Mouse (Mus musculus) hindbrain, postnatal 0 days (tissue): Measurements from ENCODE around the gene Hirip3. TPM values are rescaled to one million over a fixed set of nuclear protein-coding genes. Genes with fewer than 3 reads are reported as not detected.

Source experiments
- ATAC-seq: fragments of 200-750 bp; cut with Nextera tagmentation; 2 replicates; pipeline ENCODE4 v1.8.0; 2017; ENCODE audit warnings: mild to moderate bottlenecking, moderate TSS enrichment, moderate library complexity
- DNase-seq: peaks from one replicate; pipeline ENCODE4 v3.0.0-alpha.2; 2015; ENCODE audit warnings: low spot score
- H3K27ac ChIP-seq: fragments of 300-500 bp; sonication (generic); 2 replicates; pipeline ENCODE4 v1.5.1; 2014; ENCODE audit warnings: mild to moderate bottlenecking
- H3K27me3 ChIP-seq: fragments of 300-500 bp; sonication (generic); 2 replicates; pipeline ENCODE4 v1.6.1; 2014; ENCODE audit warnings: low read length, mixed read lengths; ENCODE audit not compliant: insufficient read depth
- H3K36me3 ChIP-seq: fragments of 300-500 bp; sonication (generic); 2 replicates; pipeline ENCODE4 v1.6.1; 2014; ENCODE audit warnings: low read length, mixed read lengths; ENCODE audit not compliant: insufficient read depth
- H3K4me1 ChIP-seq: fragments of 300-500 bp; sonication (generic); 2 replicates; pipeline ENCODE4 v1.6.1; 2014; ENCODE audit warnings: antibody characterized with exemption, low read length, mixed read lengths; ENCODE audit not compliant: insufficient read depth
- H3K4me2 ChIP-seq: fragments of 300-500 bp; sonication (generic); 2 replicates; pipeline ENCODE4 v1.6.1; 2014; ENCODE audit warnings: low read depth, mild to moderate bottlenecking, low read length, moderate library complexity, mixed read lengths
- H3K4me3 ChIP-seq: fragments of 300-500 bp; sonication (generic); 2 replicates; pipeline ENCODE4 v1.5.1; 2014; ENCODE audit warnings: low read length
- H3K9ac ChIP-seq: fragments of 300-500 bp; sonication (generic); replicated peaks from 2 replicates; pipeline ENCODE4 v1.6.1; 2014; ENCODE audit warnings: mild to moderate bottlenecking, low read length, moderate library complexity, mixed read lengths
- H3K9me3 ChIP-seq: fragments of 300-500 bp; sonication (generic); 2 replicates; pipeline ENCODE4 v1.6.1; 2016; ENCODE audit warnings: low read length, mixed read lengths
- CTCF ChIP-seq: IDR thresholded peaks from 2 replicates; pipeline ENCODE4 v1.5.1; 2016; ENCODE audit warnings: antibody characterized with exemption, control low read depth, low read depth
- WGBS: fragments of 180-500 bp; shearing (Covaris S2); extraction: QIAGEN DNeasy Blood & Tissue Kit; methylation state at CpG from one replicate; pipeline ENCODE4 v1.1.7; 2014; 5-methylcytosine and 5-hydroxymethylcytosine counted together
- polyA plus RNA-seq: library from polyadenylated mRNA; unstranded; fragments of >200 nt; fragmentation: Nextera tagmentation; extraction: Ambion mirVana; gene quantifications from 2 replicates; pipeline ENCODE4 v1.2.1, GENCODE M21; 2015
- total RNA-seq: library from RNA; depleted of rRNA; stranded (reverse); fragments of >200 nt; gene quantifications from 2 replicates; pipeline ENCODE4 v1.2.3, GENCODE M21; 2014

Gene Hirip3
- total and polyA plus RNA-seq, 2 experiments from 2014 or later = 9.4 to 20.6 TPM

- no peak for DNase-seq
- Histone ChIP-seq H3K36me3 (peaks cover 5% of the 10 kb centered on the region; the same call in 1 of the 2 replicates), H3K4me3 (peak overlapping the region; percentile 57), H3K9ac (peak overlapping the region; percentile 77), H3K9me3 (no peaks in the 10 kb centered on the region), H3K4me1 (peaks cover 23% of the 10 kb centered on the region), H3K27ac (peak overlapping the region; percentile 86), H3K27me3 (no peaks in the 10 kb centered on the region), H3K4me2 (peak overlapping the region; percentile 55)
- no peak for TF ChIP-seq CTCF
- peak; percentile 22 for ATAC-seq
- 13% methylated on average over 9 of the region's 9 CpGs for WGBS
Observed at GRCm38 (mm10) chr7:126822741-126823140, 39.0 kb upstream of the Hirip3 start.

DNA sequence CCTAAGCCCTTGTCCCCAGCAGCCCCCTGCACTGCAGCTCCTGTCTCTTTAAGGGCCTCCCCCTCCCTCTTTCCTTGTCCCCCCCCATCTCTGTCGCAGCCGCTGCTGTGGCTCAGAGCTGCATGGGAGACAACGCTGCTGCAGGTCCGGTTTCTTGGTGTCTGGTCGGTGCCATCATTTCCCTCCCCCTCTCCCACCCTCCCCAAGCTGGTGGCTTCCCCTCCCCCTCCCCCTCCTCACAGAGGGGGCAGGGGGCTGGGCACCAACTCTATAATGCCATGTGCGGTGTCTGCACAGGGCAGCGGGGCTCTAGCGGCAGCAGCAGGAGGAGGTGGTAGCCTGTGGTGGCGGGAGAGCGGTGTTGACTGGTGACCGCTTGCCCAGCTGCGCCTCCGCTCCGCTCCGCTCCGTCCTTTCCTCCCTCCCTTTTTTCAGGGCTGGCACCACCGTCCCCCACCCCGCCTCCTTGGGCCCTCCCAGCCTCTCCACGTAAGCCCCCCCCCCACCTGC is 38.5 kb upstream of the Hirip3 start:
- H3K4me2 ChIP-seq = peak overlapping the region; percentile 55
- H3K4me3 ChIP-seq = peak overlapping the region; percentile 57
- 1% methylated on average over 15 of the region's 19 CpGs for WGBS
- ATAC-seq = peak; percentile 84
- H3K4me1 ChIP-seq = peaks cover 23% of the 10 kb centered on the region
- H3K9me3 ChIP-seq = no peaks in the 10 kb centered on the region
- TF ChIP-seq CTCF = no peak
- peak; percentile 74 for DNase-seq
- H3K36me3 ChIP-seq = peaks cover 5% of the 10 kb centered on the region; the same call in 1 of the 2 replicates
- no peaks in the 10 kb centered on the region for H3K27me3 ChIP-seq
- H3K27ac ChIP-seq = peak overlapping the region; percentile 86
- H3K9ac ChIP-seq = peak overlapping the region; percentile 77

DNA sequence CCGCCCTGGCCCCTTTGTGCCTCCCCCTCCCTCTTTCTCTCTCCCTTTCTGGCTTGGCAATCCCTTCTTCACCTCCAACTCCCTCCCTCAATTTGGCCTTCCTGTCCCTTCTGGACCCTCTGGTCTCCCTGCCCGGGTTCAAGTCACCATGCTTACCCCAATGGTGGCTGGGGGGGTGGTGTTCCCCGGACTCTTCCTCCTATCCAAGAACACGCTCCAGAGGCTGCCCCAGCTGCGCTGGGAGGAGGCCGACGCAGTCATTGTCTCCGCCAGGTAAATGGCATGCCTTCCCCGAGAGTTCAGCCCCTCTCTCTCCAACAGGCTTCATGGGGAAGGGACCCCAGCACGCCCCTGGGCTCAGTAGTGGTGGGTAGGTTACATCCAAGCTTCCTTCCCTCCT is 37.8 kb upstream of the Hirip3 start:
- Histone ChIP-seq H3K36me3 (peaks cover 5% of the 10 kb centered on the region; the same call in 1 of the 2 replicates), H3K27ac (peak overlapping the region; percentile 86), H3K9me3 (no peaks in the 10 kb centered on the region), H3K4me2 (peak overlapping the region; percentile 55), H3K27me3 (no peaks in the 10 kb centered on the region), H3K4me1 (peaks cover 23% of the 10 kb centered on the region), H3K4me3 (peak overlapping the region; percentile 57), H3K9ac (peak overlapping the region; percentile 77)
- DNase-seq (no peak), ATAC-seq (peak; percentile 13; the same call in 1 of the 2 replicates)
- TF ChIP-seq CTCF = no peak
- WGBS = 8% methylated on average over 10 of the region's 10 CpGs

DNA sequence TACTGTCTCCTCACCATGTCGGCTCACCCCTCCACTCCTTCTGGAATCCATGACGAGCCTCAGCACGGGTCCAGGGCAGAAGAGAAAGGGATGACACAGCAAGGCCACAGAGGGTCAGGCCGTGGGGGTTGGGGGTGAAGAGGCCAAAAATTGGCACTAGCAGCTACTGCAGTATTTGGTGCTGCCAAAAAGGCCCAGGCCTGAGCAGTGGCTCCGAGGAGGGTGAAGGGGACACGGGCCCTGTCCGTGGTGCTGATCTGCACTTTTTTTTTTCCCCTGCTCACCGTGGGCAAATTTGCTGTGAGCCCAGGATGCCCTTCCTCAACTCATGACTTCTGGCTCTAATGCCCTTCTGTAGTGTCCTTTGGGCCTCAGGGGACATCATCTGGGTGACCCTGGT is 36.4 kb upstream of the Hirip3 start:
- Histone ChIP-seq H3K27me3 (no peaks in the 10 kb centered on the region), H3K4me2 (0 out of 2 replicates have a peak overlapping the region, but pooled peaks have one; percentile 14), H3K9me3 (no peaks in the 10 kb centered on the region), H3K9ac (no peak overlapping the region), H3K36me3 (peaks cover 5% of the 10 kb centered on the region; the same call in 1 of the 2 replicates), H3K4me3 (no peak overlapping the region), H3K4me1 (peaks cover 23% of the 10 kb centered on the region), H3K27ac (no peak overlapping the region)
- no peak for ATAC-seq
- DNase-seq = no peak
- WGBS = 17% methylated on average over 8 of the region's 8 CpGs
- no peak for TF ChIP-seq CTCF

DNA sequence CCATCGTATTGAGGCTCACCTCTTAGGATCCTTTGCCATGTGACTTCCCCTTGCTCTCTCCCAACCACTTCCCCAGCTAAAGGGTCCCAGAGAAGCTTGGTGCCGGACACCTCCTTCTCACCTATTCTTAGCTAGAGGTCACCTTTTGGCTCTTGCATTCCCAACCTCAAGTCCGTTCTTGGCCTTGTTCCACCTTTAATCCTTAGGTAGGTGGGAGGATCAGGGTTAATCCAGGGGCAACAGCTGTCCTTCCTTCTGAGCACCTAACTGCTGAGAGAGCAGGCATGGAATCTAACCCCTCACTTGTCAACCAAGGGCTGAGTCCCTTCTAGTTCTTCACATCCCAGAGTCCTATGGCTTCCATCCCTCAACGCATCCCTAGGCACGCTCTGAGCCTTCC is 35.8 kb upstream of the Hirip3 start:
- Histone ChIP-seq H3K27ac (no peak overlapping the region), H3K4me2 (no peak overlapping the region), H3K9me3 (no peaks in the 10 kb centered on the region), H3K4me3 (no peak overlapping the region), H3K27me3 (no peaks in the 10 kb centered on the region), H3K4me1 (peaks cover 23% of the 10 kb centered on the region), H3K36me3 (peaks cover 5% of the 10 kb centered on the region; the same call in 1 of the 2 replicates), H3K9ac (no peak overlapping the region)
- TF ChIP-seq CTCF = no peak
- ATAC-seq = no peak
- no peak for DNase-seq
- WGBS = 73% methylated on average over 5 of the region's 5 CpGs

DNA sequence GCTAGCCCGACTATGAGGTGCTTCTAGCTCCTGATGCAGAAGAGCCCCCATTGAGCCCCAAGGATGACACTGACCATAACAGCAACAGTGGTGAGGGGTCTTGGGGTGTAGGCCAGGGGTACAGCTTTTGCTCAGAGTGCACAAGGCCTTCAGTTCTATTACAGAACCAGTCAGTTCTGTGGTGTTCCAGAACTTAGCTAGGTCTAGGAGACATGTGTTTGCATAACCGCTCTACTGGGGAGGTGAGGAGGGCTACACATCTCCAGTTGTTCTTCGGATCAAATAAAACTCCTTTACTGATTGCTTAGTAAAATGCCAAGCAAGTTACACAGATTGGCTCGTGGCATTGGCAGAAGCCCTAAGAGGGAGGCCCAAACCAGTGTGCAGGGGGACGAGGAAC is 30.2 kb upstream of the Hirip3 start, which contains the start of gene 4930451I11Rik:
Gene 4930451I11Rik (minus strand): TSS at position 101 of the 400 bp plus-strand sequence.
- H3K4me3 ChIP-seq = peak within 1 kb of the TSS; percentile 23; the same call in 1 of the 2 replicates
- no peak within 1 kb of the TSS for H3K27ac ChIP-seq
- WGBS = 55% methylated on average over 5 of the region's 5 CpGs
- DNase-seq = no peak
- no peaks in the 10 kb centered on the region for H3K9me3 ChIP-seq
- H3K27me3 ChIP-seq = no peaks in the 10 kb centered on the region
- no peak; the same call in 1 of the 2 replicates for ATAC-seq
- H3K36me3 ChIP-seq = peaks cover 5% of the 10 kb centered on the region; the same call in 1 of the 2 replicates
- no peaks in the 10 kb centered on the region for H3K4me1 ChIP-seq
- H3K4me2 ChIP-seq = peak within 1 kb of the TSS; percentile 51
- H3K9ac ChIP-seq = no peak within 1 kb of the TSS
- no peak for TF ChIP-seq CTCF

DNA sequence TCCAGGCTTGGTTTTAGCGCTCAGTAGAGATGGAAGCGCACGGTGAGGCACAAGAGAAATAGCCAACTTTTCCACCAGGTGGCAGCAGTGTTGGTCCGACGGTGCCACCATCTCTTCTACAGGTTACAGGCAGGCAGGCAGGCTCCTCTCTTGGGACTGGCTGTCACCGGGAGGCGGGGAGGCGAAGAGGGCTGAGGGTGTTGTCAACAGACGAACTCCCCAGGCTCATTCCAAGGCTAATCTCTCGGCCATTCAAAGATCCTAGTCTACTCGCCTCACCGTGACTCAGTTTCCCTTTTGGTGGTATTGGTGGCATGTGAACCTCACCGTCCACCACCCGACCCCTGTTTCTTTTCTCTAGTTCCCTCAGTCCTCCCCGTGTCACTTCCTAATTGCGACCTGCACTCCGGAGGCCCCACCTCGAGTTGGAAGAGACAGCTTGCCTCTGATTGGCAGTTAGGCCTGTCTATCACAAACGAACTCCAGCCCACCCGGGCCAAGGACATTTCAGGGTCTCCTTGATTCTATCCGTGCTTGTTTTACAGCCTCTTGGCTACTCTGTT is 29.7 kb upstream of the Hirip3 start:
- Histone ChIP-seq H3K9ac (no peak overlapping the region), H3K4me2 (peak overlapping the region; percentile 51), H3K27ac (no peak overlapping the region), H3K9me3 (no peaks in the 10 kb centered on the region), H3K27me3 (no peaks in the 10 kb centered on the region), H3K4me1 (no peaks in the 10 kb centered on the region), H3K4me3 (peak overlapping the region; percentile 23; the same call in 1 of the 2 replicates), H3K36me3 (peaks cover 5% of the 10 kb centered on the region; the same call in 1 of the 2 replicates)
- ATAC-seq (peak; percentile 79), DNase-seq (peak; percentile 88)
- WGBS = 1% methylated on average over 21 of the region's 21 CpGs
- peak; percentile 90 for TF ChIP-seq CTCF
